Mouse (Mus musculus) kidney, adult 2 months (tissue): ENCODE measurements around the gene Plcd3.

Experiments used
- CTCF ChIP-seq: fragments of 200-500 bp; conservative IDR thresholded peaks from 2 replicates; pipeline ENCODE4 v1.5.1; 2011; ENCODE audit warnings: low read depth, mild to moderate bottlenecking, control low read depth, low read length, moderate library complexity, mixed read lengths; ENCODE audit not compliant: insufficient read depth, insufficient read length
- POLR2A ChIP-seq: fragments of 200-500 bp; IDR thresholded peaks from one replicate; pipeline ENCODE4 v1.6.1; 2011; ENCODE audit warnings: low read depth, low read length, control low read depth

DNA sequence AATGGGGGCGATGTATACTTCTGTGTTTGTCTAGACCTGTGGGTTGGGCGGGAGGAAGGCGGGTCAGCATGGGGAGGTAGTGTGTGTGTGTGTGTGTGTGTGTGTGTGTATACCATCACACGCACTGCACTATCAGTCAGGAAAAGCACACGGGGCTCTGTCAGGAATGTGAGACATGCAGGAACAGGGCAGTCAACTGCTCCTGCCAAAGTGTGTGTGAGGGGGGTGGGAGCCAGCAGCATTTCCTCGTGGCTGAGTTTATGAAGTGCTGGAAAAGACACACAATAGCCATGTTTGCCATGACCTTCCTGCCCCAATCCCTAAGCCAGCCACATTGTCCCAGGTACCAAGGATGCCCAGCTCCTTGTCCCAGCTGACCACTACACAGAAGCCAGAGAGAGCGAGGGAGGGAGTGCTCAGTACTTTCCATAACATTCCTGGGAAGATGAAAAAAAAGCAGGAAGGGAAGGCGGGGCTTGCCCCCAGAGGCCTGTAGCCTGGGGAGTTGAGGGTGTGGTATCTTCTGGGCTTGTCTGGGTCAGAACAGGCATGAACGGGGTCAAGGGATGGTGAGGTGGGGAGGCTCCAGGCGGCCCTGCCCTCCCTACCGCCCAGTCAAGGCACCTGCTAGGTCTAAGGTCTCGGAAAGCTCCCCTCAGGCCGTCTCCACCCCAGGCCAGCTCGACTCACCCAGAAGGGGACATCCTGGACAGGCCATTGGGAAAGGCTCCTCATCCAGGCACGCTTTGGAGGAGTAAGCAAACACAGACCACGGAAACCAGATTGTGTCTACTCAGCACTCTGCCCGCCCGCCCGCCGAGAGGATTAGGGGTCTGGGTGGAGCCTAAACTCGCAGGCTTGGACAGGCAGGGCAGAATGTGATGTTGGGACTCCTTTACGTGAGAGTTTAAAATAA, 4.2 kb downstream of the Plcd3 start:
- TF ChIP-seq CTCF = no peak
- TF ChIP-seq POLR2A = no peak
